Mouse (Mus musculus) myocyte (in vitro differentiated cells): ENCODE results near the gene 2410131K14Rik.

Experiments used
- CEBPB ChIP-seq: IDR thresholded peaks from 2 replicates; pipeline ENCODE4 v1.6.1; 2011; ENCODE audit warnings: mild to moderate bottlenecking, moderate library complexity; ENCODE audit not compliant: poor library complexity, insufficient read depth, severe bottlenecking
- MAX ChIP-seq: IDR thresholded peaks from one replicate; pipeline ENCODE4 v1.6.1; 2011; ENCODE audit warnings: low read depth, mild to moderate bottlenecking, control low read depth
- MYOD1 ChIP-seq, 3 experiments: IDR thresholded peaks; one replicate each; pipeline ENCODE4 v1.6.1; 2011; ENCODE audit warnings: control low read depth in 2 of 3, low read depth in 2 of 3, mild to moderate bottlenecking in 2 of 3, moderate library complexity in 1 of 3; ENCODE audit not compliant: insufficient read length in 2 of 3, control insufficient read depth in 1 of 3
- POLR2A ChIP-seq: IDR thresholded peaks from one replicate; pipeline ENCODE4 v1.6.1; 2011; ENCODE audit warnings: low read depth, mild to moderate bottlenecking, control low read depth, moderate library complexity; ENCODE audit not compliant: insufficient read length
- POLR2AphosphoS2 ChIP-seq: IDR thresholded peaks from one replicate; pipeline ENCODE4 v1.6.1; 2011; ENCODE audit warnings: low read depth, control low read depth; ENCODE audit not compliant: insufficient read length
- SRF ChIP-seq: IDR thresholded peaks from one replicate; pipeline ENCODE4 v1.6.1; 2011; ENCODE audit warnings: low read depth; ENCODE audit not compliant: control insufficient read depth, insufficient read length
- TCF12 ChIP-seq: IDR thresholded peaks from one replicate; pipeline ENCODE4 v1.6.1; 2011; ENCODE audit warnings: mild to moderate bottlenecking, control low read depth; ENCODE audit not compliant: poor library complexity, insufficient read depth, severe bottlenecking
- USF1 ChIP-seq: IDR thresholded peaks from one replicate; pipeline ENCODE4 v1.6.1; 2011; ENCODE audit warnings: low read depth, mild to moderate bottlenecking, control low read depth, moderate library complexity

- no peak for TF ChIP-seq USF1
- no peak for TF ChIP-seq POLR2A
- no peak for TF ChIP-seq POLR2AphosphoS2
- TF ChIP-seq TCF12, result no peak
- no peak for TF ChIP-seq MAX
- no peak for TF ChIP-seq SRF
- no peak for TF ChIP-seq CEBPB
- no peak for TF ChIP-seq MYOD1 (IDR thresholded peaks at IDR 0.05; ENCODE audit: control insufficient read depth in 1 of 3, insufficient read length in 2 of 3, low read depth in 2 of 3)
Observed at GRCm38 (mm10) chr5:118261181-118261580, 16.2 kb downstream of the 2410131K14Rik start.
